Mouse (Mus musculus): Measurements from ENCODE around the gene Tmem179b. TPM values are rescaled to one million over a fixed set of nuclear protein-coding genes. Genes with fewer than 3 reads are reported as not detected.
A peak's percentile ranks its signal among the peaks of the same experiment; 100 is the strongest.
"Not testable (repeated sequence)": the region's sequence is repeated elsewhere in the genome, so short reads cannot be mapped to it uniquely, and the experiment has no call there.

Tmem179b gene
- polyA plus RNA-seq, 1 experiment, result 29.0 TPM

- H3K36me3 ChIP-seq (ENCODE audit: control insufficient read depth, insufficient read depth, low read length, poor library complexity, severe bottlenecking), result peaks cover 20% of the 10 kb centered on the region
- H3K9me3 ChIP-seq (replicated peaks; ENCODE audit: control insufficient read depth, insufficient read depth, low read length, poor library complexity, severe bottlenecking), result no peaks in the 10 kb centered on the region
- no peaks in the 10 kb centered on the region for H3K27me3 ChIP-seq (ENCODE audit: control insufficient read depth, insufficient read depth, low read length, poor library complexity, severe bottlenecking)
- H3K27ac ChIP-seq (ENCODE audit: insufficient read depth, low read length), result no peak overlapping the region
- TF ChIP-seq EP300 (IDR thresholded peaks at IDR 0.05; ENCODE audit: insufficient read depth, low read depth, low read length) (no peak), POLR2A (IDR thresholded peaks at IDR 0.05; ENCODE audit: insufficient read depth, low read length) (no peak), CTCF (IDR thresholded peaks at IDR 0.05; ENCODE audit: low read depth, low read length) (no peak)
- H3K4me1 ChIP-seq (ENCODE audit: control insufficient read depth, insufficient read depth, low read length), result no peaks in the 10 kb centered on the region
- no peak overlapping the region for H3K9ac ChIP-seq (ENCODE audit: low read depth, poor library complexity, severe bottlenecking)
- no peak overlapping the region for H3K4me3 ChIP-seq (ENCODE audit: low read depth, low read length)
Observed at GRCm38 (mm10) chr19:8734334-8734733, 39.9 kb downstream of the Tmem179b start.

- H3K27ac ChIP-seq (ENCODE audit: insufficient read depth, low read length); H3K27me3 ChIP-seq (ENCODE audit: control insufficient read depth, insufficient read depth, low read length, poor library complexity, severe bottlenecking); H3K4me3 ChIP-seq (ENCODE audit: low read depth, low read length); H3K9ac ChIP-seq (ENCODE audit: low read depth, poor library complexity, severe bottlenecking); H3K9me3 ChIP-seq (replicated peaks; ENCODE audit: control insufficient read depth, insufficient read depth, low read length, poor library complexity, severe bottlenecking); H3K4me1 ChIP-seq (ENCODE audit: control insufficient read depth, insufficient read depth, low read length): not testable (repeated sequence)
- H3K36me3 ChIP-seq (ENCODE audit: control insufficient read depth, insufficient read depth, low read length, poor library complexity, severe bottlenecking), result peaks cover 36% of the 10 kb centered on the region
Observed at GRCm38 (mm10) chr19:8728335-8729099, 45.8 kb downstream of the Tmem179b start.

GRCm38 (mm10) chr19:8727495-8728114, 46.7 kb downstream of the Tmem179b start:
- no peak for TF ChIP-seq CTCF (IDR thresholded peaks at IDR 0.05; ENCODE audit: low read depth, low read length)
- TF ChIP-seq EP300 (IDR thresholded peaks at IDR 0.05; ENCODE audit: insufficient read depth, low read depth, low read length), result no peak
- TF ChIP-seq POLR2A (IDR thresholded peaks at IDR 0.05; ENCODE audit: insufficient read depth, low read length), result no peak
- H3K27me3 ChIP-seq (ENCODE audit: control insufficient read depth, insufficient read depth, low read length, poor library complexity, severe bottlenecking), result no peaks in the 10 kb centered on the region
- no peaks in the 10 kb centered on the region for H3K9me3 ChIP-seq (replicated peaks; ENCODE audit: control insufficient read depth, insufficient read depth, low read length, poor library complexity, severe bottlenecking)
- H3K36me3 ChIP-seq (ENCODE audit: control insufficient read depth, insufficient read depth, low read length, poor library complexity, severe bottlenecking), result peaks cover 36% of the 10 kb centered on the region
- no peaks in the 10 kb centered on the region for H3K4me1 ChIP-seq (ENCODE audit: control insufficient read depth, insufficient read depth, low read length)
- no peak overlapping the region for H3K4me3 ChIP-seq (ENCODE audit: low read depth, low read length)
- H3K27ac ChIP-seq (ENCODE audit: insufficient read depth, low read length), result peak overlapping the region; percentile 60; the same call in 1 of the 2 replicates
- H3K9ac ChIP-seq (ENCODE audit: low read depth, poor library complexity, severe bottlenecking), result no peak overlapping the region

- no peak overlapping the region for H3K4me3 ChIP-seq (ENCODE audit: low read depth, low read length)
- no peak for TF ChIP-seq CTCF (IDR thresholded peaks at IDR 0.05; ENCODE audit: low read depth, low read length)
- TF ChIP-seq POLR2A (IDR thresholded peaks at IDR 0.05; ENCODE audit: insufficient read depth, low read length), result no peak
- TF ChIP-seq EP300 (IDR thresholded peaks at IDR 0.05; ENCODE audit: insufficient read depth, low read depth, low read length), result no peak
- 0 out of 2 replicates have a peak overlapping the region, but pooled peaks have one; percentile 24 for H3K27ac ChIP-seq (ENCODE audit: insufficient read depth, low read length)
- H3K4me1 ChIP-seq (ENCODE audit: control insufficient read depth, insufficient read depth, low read length), result no peaks in the 10 kb centered on the region
- 0 out of 2 replicates have a peak overlapping the region, but pooled peaks have one; percentile 100 for H3K9ac ChIP-seq (ENCODE audit: low read depth, poor library complexity, severe bottlenecking)
- peaks cover 36% of the 10 kb centered on the region for H3K36me3 ChIP-seq (ENCODE audit: control insufficient read depth, insufficient read depth, low read length, poor library complexity, severe bottlenecking)
- no peaks in the 10 kb centered on the region for H3K27me3 ChIP-seq (ENCODE audit: control insufficient read depth, insufficient read depth, low read length, poor library complexity, severe bottlenecking)
- no peaks in the 10 kb centered on the region for H3K9me3 ChIP-seq (replicated peaks; ENCODE audit: control insufficient read depth, insufficient read depth, low read length, poor library complexity, severe bottlenecking)
Observed at GRCm38 (mm10) chr19:8726609-8727390, 47.5 kb downstream of the Tmem179b start.

DNA sequence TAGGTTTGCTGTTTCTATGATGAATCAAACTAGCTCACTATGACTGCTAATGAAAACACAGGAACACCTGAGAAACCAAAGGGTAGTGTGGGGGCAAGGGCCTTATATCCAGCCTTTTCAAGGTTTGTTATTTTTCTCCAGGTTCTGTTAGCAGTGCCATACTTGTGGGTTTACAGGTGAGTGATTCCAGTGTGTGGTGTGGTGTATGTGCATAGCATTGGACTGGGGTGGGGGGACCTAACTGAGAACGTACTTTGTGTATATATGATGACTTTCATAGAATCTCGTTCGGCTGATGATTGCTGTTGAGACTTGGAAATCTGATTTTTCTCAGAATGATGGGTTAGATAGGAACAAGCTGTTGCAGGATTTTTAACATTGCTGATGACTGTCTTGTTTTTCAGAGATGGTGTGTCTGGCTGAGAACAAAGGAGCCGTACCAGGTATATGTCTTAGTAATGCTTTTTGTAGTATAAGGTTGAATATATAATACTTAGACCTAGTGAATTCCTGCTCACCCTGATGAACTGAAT, 49.1 kb downstream of the Tmem179b start:
- Histone ChIP-seq H3K36me3 (ENCODE audit: control insufficient read depth, insufficient read depth, low read length, poor library complexity, severe bottlenecking) (peaks cover 36% of the 10 kb centered on the region), H3K4me1 (ENCODE audit: control insufficient read depth, insufficient read depth, low read length) (no peaks in the 10 kb centered on the region), H3K4me3 (ENCODE audit: low read depth, low read length) (peak overlapping the region; percentile 96), H3K27me3 (ENCODE audit: control insufficient read depth, insufficient read depth, low read length, poor library complexity, severe bottlenecking) (no peaks in the 10 kb centered on the region), H3K27ac (ENCODE audit: insufficient read depth, low read length) (peak overlapping the region; percentile 94), H3K9ac (ENCODE audit: low read depth, poor library complexity, severe bottlenecking) (peak overlapping the region; percentile 100), H3K9me3 (replicated peaks; ENCODE audit: control insufficient read depth, insufficient read depth, low read length, poor library complexity, severe bottlenecking) (no peaks in the 10 kb centered on the region)
- TF ChIP-seq CTCF (IDR thresholded peaks at IDR 0.05; ENCODE audit: low read depth, low read length) (no peak), EP300 (IDR thresholded peaks at IDR 0.05; ENCODE audit: insufficient read depth, low read depth, low read length) (no peak), POLR2A (IDR thresholded peaks at IDR 0.05; ENCODE audit: insufficient read depth, low read length) (no peak)

Data from ES-Bruce4 (cell line).